Mouse (Mus musculus): ENCODE data around the gene Arhgef6.

- TF ChIP-seq POLR2A (IDR thresholded peaks at IDR 0.05; ENCODE audit: control insufficient read depth, low read depth, low read length) (no peak), CTCF (IDR thresholded peaks at IDR 0.05; ENCODE audit: control insufficient read depth, insufficient read depth, insufficient replicate concordance, low read depth, low read length) (no peak)
Observed at GRCm38 (mm10) chrX:57359316-57359715, 20.8 kb upstream of the Arhgef6 start.
